Mouse (Mus musculus) embryonic facial prominence, embryonic 12.5 days (tissue): ENCODE measurements at regions not wholly inside any gene's neighbourhood (a gene's known extent, or its start where the extent isn't known, plus 50 kb on each side); places are given as distances from the start of the nearest gene placed in this dataset.

Experiments
- ATAC-seq: fragments of 200-750 bp; cut with Nextera tagmentation; 2 replicates; pipeline ENCODE4 v1.8.0; 2017; ENCODE audit not compliant: insufficient number of reproducible peaks, insufficient read depth, low FRiP score, low TSS enrichment
- H3K27ac ChIP-seq: fragments of 300-500 bp; sonication (generic); 2 replicates; pipeline ENCODE4 v1.5.1; 2016; ENCODE audit warnings: mild to moderate bottlenecking
- H3K27me3 ChIP-seq: fragments of 300-500 bp; sonication (generic); 2 replicates; pipeline ENCODE4 v1.6.1; 2016; ENCODE audit warnings: mild to moderate bottlenecking, moderate library complexity
- H3K36me3 ChIP-seq: fragments of 300-500 bp; sonication (generic); 2 replicates; pipeline ENCODE4 v1.6.1; 2016; ENCODE audit warnings: mild to moderate bottlenecking
- H3K4me1 ChIP-seq: fragments of 300-500 bp; sonication (generic); 2 replicates; pipeline ENCODE4 v1.6.1; 2016
- H3K4me2 ChIP-seq: fragments of 300-500 bp; sonication (generic); replicated peaks from 2 replicates; pipeline ENCODE4 v1.6.1; 2016; ENCODE audit warnings: mild to moderate bottlenecking, moderate library complexity
- H3K4me3 ChIP-seq: fragments of 300-500 bp; sonication (generic); 2 replicates; pipeline ENCODE4 v1.5.1; 2016; ENCODE audit warnings: mild to moderate bottlenecking
- H3K9ac ChIP-seq: fragments of 300-500 bp; sonication (generic); 2 replicates; pipeline ENCODE4 v1.6.1; 2016; ENCODE audit warnings: mild to moderate bottlenecking, moderate library complexity
- H3K9me3 ChIP-seq: fragments of 300-500 bp; sonication (generic); 2 replicates; pipeline ENCODE4 v1.6.1; 2016; ENCODE audit warnings: mild to moderate bottlenecking, moderate library complexity
- WGBS: fragments of 180-500 bp; shearing (Covaris S2); methylation state at CpG from one replicate; pipeline ENCODE4 v1.1.7; 2016; 5-methylcytosine and 5-hydroxymethylcytosine counted together

DNA sequence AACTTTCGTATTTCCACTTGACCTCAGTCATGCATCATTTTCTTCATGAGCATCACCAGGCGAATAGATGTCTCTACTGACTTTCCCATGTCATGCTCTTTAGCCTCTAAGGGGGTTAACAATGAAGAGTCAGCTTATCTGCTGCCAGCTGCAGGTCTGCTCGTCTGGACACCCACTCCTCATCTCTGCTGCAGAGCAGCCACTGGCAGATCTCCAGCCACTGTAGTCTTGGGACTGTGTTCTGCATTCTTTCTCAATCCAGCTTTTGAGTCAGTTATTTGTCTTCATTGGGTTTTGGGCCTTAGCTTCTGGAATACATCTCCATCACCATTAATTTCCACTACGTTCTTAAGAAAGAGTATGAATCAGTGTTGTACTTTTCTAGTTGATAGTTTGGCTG, 280.0 kb downstream of the Gm5447 start:
- ATAC-seq, result no peak
- no peak overlapping the region for H3K27ac ChIP-seq
- no peak overlapping the region for H3K4me3 ChIP-seq
- no peaks in the 10 kb centered on the region for H3K9me3 ChIP-seq
- H3K4me1 ChIP-seq, result no peaks in the 10 kb centered on the region
- H3K9ac ChIP-seq, result no peak overlapping the region
- no peaks in the 10 kb centered on the region for H3K36me3 ChIP-seq
- WGBS, result 81% methylated on average over 4 of the region's 4 CpGs
- H3K4me2 ChIP-seq, result no peak overlapping the region
- H3K27me3 ChIP-seq, result no peaks in the 10 kb centered on the region

DNA sequence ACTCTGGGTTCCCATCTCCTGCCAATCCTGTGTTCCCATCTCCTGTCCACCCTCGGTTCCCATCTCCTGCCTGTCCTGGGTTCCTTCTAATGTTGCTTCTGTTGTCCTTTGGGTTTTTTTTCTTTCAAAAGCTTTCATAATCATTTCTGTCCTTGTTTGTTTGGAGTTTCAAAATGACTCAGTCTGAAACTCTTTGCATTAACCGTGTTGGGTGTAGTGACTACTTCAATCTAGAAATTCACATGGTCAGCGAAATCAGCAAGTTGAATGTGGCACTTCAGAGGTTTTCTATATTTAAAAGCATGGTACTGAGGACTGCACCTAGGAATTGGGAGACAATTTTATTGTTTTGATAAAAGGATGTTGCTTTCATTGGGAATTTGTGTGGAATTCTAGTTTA, 280.7 kb downstream of the Gm5447 start:
- no peak for ATAC-seq
- no peak overlapping the region for H3K27ac ChIP-seq
- WGBS, result 87% methylated on average over 3 of the region's 3 CpGs

DNA sequence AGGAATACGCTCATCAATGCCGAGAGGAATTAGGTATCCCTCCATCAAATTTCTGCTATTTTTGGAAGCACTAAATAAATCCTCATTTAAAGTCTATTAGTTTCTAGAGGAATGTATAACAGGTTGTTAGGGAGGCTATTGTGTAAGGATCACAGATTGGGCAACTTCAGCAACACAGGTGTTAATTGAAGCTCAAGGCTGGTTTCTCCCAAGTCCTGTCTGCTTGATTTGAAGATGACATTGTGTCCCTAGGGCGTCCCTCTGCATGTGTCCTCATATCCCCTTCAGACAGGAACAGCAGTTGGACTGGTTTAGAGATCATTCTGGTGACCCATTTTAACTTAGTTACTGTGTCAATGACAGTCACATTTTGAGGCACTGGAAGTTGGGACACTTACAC, 281.5 kb downstream of the Gm5447 start:
- no peak for ATAC-seq
- WGBS, result 71% methylated on average over 3 of the region's 3 CpGs
- no peak overlapping the region for H3K9ac ChIP-seq

More for the DNA sequence above, 280.7 kb downstream of the Gm5447 start:
- H3K4me2 ChIP-seq, result no peak overlapping the region
- H3K4me1 ChIP-seq, result no peaks in the 10 kb centered on the region
- H3K36me3 ChIP-seq, result no peaks in the 10 kb centered on the region
- no peaks in the 10 kb centered on the region for H3K9me3 ChIP-seq
- no peak overlapping the region for H3K4me3 ChIP-seq
- H3K9ac ChIP-seq, result no peak overlapping the region
- H3K27me3 ChIP-seq, result no peaks in the 10 kb centered on the region

DNA sequence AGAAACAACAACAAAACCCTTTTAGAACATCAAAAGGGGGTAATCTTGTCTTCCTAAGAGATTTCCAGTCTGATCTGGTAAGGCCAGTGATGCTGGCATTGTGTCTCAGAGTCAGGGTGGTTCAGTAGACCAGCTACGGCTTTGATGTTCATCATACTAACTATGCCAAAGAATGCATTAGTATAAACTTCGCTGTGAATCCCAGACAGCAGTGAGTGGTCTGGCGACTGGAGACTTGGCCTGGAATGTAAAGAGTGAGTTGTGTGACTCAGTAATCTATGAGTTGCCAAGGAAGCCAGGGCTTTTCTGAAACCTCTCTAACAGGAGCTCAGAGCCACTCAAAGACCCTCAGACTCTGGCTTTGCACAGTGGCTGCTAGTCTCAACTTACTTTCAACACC, 288.1 kb upstream of the Foxq1 start:
- 79% methylated on average over 3 of the region's 3 CpGs for WGBS
- Histone ChIP-seq H3K9ac (no peak overlapping the region), H3K4me3 (no peak overlapping the region), H3K27me3 (no peaks in the 10 kb centered on the region), H3K4me2 (no peak overlapping the region), H3K27ac (no peak overlapping the region), H3K36me3 (no peaks in the 10 kb centered on the region), H3K4me1 (no peaks in the 10 kb centered on the region), H3K9me3 (no peaks in the 10 kb centered on the region)
- no peak for ATAC-seq

More for the DNA sequence above, 281.5 kb downstream of the Gm5447 start:
- no peaks in the 10 kb centered on the region for H3K9me3 ChIP-seq
- H3K27ac ChIP-seq, result no peak overlapping the region
- H3K27me3 ChIP-seq, result no peaks in the 10 kb centered on the region
- no peak overlapping the region for H3K4me2 ChIP-seq
- no peak overlapping the region for H3K4me3 ChIP-seq
- H3K4me1 ChIP-seq, result no peaks in the 10 kb centered on the region
- no peaks in the 10 kb centered on the region for H3K36me3 ChIP-seq

DNA sequence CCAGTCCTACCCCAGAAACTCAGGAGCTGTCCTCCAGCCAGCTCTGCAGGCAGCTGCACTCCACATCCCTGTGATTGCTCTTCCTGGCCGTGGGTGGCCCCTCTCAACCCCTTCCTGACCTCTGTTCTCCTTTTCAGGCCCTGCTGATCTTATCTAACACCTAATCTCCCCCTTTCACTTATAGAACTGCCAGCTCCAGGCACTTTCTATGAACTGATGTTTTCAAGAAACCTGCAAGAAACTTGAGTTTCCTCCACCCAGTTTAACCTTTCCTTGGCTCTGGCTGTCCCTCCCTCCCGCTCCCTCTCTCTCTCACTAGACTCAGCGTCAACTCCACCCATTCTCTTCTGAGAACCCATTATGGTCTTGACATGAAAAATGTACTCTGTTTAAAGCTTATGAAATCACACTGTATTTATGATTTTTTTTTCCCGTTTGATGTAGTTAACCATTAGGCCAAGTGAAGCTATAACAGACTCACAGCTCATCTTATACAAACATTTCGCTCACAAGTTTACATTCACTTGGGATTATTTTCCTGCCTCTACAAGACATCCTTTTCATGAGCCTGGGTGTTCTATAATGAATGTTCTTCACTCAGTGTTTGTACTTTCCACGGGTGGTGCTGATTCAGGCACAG, 279.8 kb upstream of the Foxq1 start:
- 0 out of 2 replicates have a peak, but pooled peaks cover 4% of the 10 kb centered on the region for H3K4me1 ChIP-seq
- no peak overlapping the region for H3K9ac ChIP-seq
- H3K36me3 ChIP-seq, result no peaks in the 10 kb centered on the region
- no peak overlapping the region for H3K4me2 ChIP-seq
- WGBS, result 51% methylated on average over 6 of the region's 6 CpGs
- no peak overlapping the region for H3K27ac ChIP-seq
- ATAC-seq, result no peak
- no peak overlapping the region for H3K4me3 ChIP-seq
- H3K27me3 ChIP-seq, result no peaks in the 10 kb centered on the region; the same call in 1 of the 2 replicates
- no peaks in the 10 kb centered on the region for H3K9me3 ChIP-seq

DNA sequence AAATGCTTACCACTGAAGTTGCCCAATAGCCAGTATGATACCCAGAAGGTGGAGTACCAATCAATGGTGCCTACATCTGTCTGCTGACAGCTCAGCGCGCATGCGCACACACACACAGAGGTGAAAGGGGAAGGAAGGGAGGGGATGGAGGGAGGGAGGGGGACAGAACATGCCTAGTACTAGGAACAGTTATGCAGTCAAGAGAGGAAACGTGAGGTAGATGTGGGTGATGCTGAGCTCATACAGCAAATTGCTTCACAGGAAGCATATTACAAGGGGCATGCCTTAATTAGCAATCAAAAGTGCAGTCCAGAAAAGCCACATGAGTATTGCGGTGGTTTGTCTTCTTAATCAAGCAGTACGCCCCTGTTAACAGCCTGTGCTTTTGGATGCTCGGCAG, 265.3 kb upstream of the Foxq1 start:
- no peak for ATAC-seq
- no peaks in the 10 kb centered on the region for H3K9me3 ChIP-seq
- H3K4me1 ChIP-seq, result 0 out of 2 replicates have a peak, but pooled peaks cover 8% of the 10 kb centered on the region
- 81% methylated on average over 7 of the region's 7 CpGs for WGBS
- no peaks in the 10 kb centered on the region for H3K27me3 ChIP-seq
- no peak overlapping the region for H3K4me2 ChIP-seq
- H3K9ac ChIP-seq, result no peak overlapping the region
- no peaks in the 10 kb centered on the region for H3K36me3 ChIP-seq
- H3K4me3 ChIP-seq, result no peak overlapping the region
- H3K27ac ChIP-seq, result no peak overlapping the region

DNA sequence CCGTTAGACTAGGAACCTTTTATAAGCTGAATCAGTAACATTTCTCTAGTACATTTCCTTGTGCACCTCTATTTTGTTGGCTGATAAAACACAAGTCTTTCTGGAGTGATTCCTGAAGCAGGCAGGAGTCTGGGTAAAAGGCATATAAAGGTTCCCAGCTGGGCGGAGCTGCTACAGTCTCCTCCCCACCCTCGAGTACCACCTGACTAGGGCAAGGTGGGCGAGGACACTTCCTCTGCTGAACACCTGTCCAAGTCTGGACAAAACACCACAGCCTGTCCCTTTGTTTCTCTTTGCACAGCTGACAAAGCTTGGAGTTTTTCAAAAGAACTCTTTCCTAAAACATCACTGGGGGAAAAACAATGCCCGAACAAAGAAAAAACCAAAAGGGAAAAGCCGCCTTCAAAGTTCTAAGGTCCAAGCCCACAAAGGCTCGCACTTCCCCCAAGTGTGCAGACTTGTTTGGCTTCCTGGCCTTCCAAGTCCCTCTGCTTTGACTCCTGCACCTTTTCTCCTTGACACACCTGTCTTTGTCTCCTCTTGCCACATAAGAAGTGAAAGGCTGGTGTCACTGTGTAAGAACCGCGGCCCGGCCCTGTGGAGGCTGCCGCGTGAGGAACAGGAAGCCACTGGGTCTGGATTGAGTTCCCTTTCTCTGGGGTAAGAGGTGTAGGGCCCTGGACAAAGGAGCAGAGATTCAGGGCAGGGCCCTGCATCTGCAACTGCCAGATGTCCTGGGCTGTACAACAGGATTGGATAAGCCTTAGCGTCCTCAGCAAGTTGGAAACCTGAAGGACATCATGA, 263.1 kb upstream of the Foxq1 start:
- Histone ChIP-seq H3K36me3 (no peaks in the 10 kb centered on the region), H3K4me1 (0 out of 2 replicates have a peak, but pooled peaks cover 8% of the 10 kb centered on the region), H3K9me3 (no peaks in the 10 kb centered on the region), H3K9ac (no peak overlapping the region), H3K27ac (no peak overlapping the region), H3K27me3 (no peaks in the 10 kb centered on the region), H3K4me3 (no peak overlapping the region), H3K4me2 (no peak overlapping the region)
- ATAC-seq, result no peak
- 87% methylated on average over 13 of the region's 13 CpGs for WGBS

DNA sequence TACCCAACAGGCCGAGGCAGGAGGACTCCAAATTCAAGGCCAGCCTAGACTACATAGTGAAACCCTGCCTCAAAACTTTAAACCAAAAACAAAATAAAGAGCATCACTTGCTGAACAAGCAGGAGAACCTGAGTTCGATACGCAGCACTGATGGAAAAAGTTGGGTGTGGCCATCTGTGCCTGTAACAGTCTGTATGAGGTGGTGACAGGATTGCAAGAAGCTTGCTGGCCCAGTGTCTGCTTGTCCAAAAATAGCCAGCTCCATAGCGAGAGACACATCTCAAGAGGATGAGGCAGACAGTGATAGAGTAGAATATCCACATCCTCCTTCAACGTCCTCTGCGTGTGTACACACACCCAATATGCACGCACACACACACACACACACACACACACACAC, 261.9 kb upstream of the Foxq1 start:
- no peak overlapping the region for H3K27ac ChIP-seq
- H3K4me2 ChIP-seq, result no peak overlapping the region
- no peaks in the 10 kb centered on the region for H3K27me3 ChIP-seq
- no peak overlapping the region for H3K4me3 ChIP-seq
- H3K9me3 ChIP-seq, result no peaks in the 10 kb centered on the region
- WGBS, result 88% methylated on average over 7 of the region's 7 CpGs
- H3K4me1 ChIP-seq, result 0 out of 2 replicates have a peak, but pooled peaks cover 8% of the 10 kb centered on the region
- H3K36me3 ChIP-seq, result no peaks in the 10 kb centered on the region
- ATAC-seq, result 0 out of 2 replicates have a peak, but pooled peaks have one; percentile 22
- H3K9ac ChIP-seq, result no peak overlapping the region

DNA sequence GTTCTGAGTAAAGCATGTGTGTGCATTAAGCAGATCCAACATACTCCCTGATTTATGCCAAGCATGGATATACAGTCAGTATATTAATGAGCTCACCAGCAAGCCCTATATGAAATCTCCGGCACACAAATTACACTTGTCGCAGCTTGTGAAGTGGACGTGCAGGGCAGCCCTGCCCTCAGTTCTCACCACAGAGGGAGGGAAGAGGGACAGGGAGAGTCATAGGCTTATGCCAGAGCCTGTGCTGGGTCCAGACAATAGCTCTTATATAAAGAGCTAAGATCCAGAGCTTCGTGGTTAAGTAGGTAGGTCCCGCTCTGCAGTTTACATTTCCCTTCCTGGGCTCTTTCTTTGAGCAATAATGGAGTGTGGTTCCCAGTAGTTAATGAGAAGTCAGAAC, 252.7 kb upstream of the Foxq1 start:
- Histone ChIP-seq H3K4me3 (no peak overlapping the region), H3K27me3 (no peaks in the 10 kb centered on the region), H3K9me3 (no peaks in the 10 kb centered on the region), H3K36me3 (no peaks in the 10 kb centered on the region), H3K4me1 (no peaks in the 10 kb centered on the region), H3K27ac (no peak overlapping the region), H3K4me2 (no peak overlapping the region), H3K9ac (no peak overlapping the region)
- no peak for ATAC-seq
- 73% methylated on average over 5 of the region's 5 CpGs for WGBS

DNA sequence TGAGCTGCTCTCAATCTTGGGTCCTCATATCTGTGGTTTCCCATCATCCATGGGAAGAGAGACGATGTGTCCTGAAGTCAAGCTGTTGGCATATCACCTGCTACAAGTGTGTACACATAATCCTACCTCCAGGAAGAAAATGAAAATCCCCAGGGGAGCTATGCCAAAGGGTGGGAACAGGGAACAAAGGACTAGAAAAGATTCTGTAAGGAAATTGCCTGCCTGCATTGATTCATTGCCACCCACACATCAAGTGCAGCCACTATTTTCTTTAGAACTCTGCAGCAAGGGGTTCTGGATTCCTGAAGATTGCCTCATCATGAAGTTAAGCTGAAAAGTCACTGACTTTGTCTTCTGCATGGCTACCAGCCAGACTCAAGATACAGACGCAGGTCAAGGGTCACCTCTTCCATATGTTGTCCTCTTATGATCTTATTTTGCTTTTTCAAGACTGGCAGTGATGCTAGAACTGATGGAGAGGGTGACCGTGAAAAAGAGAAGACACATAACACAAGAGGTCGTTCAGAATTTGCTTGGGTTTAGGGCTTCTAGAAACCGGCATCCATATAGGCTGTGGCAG, 251.6 kb upstream of the Foxq1 start:
- 88% methylated on average over 5 of the region's 5 CpGs for WGBS
- Histone ChIP-seq H3K4me1 (no peaks in the 10 kb centered on the region), H3K36me3 (no peaks in the 10 kb centered on the region), H3K9me3 (no peaks in the 10 kb centered on the region), H3K27ac (no peak overlapping the region), H3K4me3 (no peak overlapping the region), H3K4me2 (no peak overlapping the region), H3K9ac (no peak overlapping the region), H3K27me3 (no peaks in the 10 kb centered on the region)
- ATAC-seq, result no peak

DNA sequence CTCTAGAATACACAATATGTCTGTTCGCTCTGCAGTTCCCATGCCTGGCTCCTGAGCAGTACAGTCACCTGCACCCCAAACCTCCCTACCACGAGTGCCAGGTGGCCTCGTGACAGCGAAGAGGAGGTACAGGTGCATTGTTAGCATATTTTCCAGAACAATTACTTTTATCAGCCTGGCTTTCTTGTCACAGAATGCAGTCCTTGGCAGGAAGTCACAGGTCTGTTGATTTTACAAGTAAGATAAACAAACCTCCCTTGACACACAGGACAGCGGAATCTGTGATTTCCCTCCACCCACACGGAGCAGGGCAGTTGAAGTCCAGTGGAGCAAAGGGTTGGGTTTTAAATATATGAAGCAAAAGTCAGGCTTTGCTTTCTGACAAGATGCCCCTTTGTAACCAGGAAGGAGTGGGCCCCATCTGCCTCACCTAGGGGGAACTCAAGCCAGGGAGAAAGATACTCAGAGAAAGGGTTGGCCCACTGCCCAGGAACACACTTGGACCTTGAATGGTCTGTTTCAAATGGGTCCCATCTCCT, 246.8 kb upstream of the Foxq1 start:
- 57% methylated on average over 6 of the region's 6 CpGs for WGBS

More for the DNA sequence above, 246.8 kb upstream of the Foxq1 start:
- Histone ChIP-seq H3K4me1 (0 out of 2 replicates have a peak, but pooled peaks cover 3% of the 10 kb centered on the region), H3K4me2 (no peak overlapping the region), H3K27me3 (no peaks in the 10 kb centered on the region), H3K9me3 (no peaks in the 10 kb centered on the region), H3K9ac (no peak overlapping the region), H3K27ac (no peak overlapping the region), H3K36me3 (no peaks in the 10 kb centered on the region), H3K4me3 (no peak overlapping the region)
- ATAC-seq, result no peak
